Mouse (Mus musculus): ENCODE measurements around the gene Cnga4.
"Not testable (repeated sequence)": the region's sequence is repeated elsewhere in the genome, so short reads cannot be mapped to it uniquely, and the experiment has no call there.

Gene Cnga4

DNA sequence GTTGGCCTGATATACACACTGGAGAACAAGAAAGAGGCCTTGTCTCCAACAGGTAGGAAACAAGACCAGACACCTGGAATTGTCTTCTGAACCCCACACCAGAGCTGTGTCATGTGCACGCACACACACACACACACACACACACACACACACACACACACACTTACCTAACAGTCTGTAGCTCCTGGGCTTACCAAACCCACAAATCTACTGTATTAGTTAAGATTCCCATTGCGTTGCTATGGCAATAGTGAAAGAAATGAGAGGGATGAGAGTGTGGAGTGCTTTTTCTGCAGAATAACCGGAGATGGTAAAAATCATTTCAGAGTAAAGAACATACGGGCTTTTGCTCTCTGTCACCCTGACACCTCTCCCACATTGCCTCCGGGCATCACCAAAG lies 13.7 kb downstream of the Cnga4 start:
- no peak for DNase-seq

GRCm38 (mm10) chr7:105420903-105421302 lies 16.5 kb downstream of the Cnga4 start:
- no peak for DNase-seq

GRCm38 (mm10) chr7:105424368-105424767 lies 20.0 kb downstream of the Cnga4 start:
- DNase-seq: no peak

GRCm38 (mm10) chr7:105425424-105426043 lies 21.2 kb downstream of the Cnga4 start, which contains the start of gene Cckbr:
Gene Cckbr (plus strand): TSS chr7:105425731.
- no peak for DNase-seq

DNA sequence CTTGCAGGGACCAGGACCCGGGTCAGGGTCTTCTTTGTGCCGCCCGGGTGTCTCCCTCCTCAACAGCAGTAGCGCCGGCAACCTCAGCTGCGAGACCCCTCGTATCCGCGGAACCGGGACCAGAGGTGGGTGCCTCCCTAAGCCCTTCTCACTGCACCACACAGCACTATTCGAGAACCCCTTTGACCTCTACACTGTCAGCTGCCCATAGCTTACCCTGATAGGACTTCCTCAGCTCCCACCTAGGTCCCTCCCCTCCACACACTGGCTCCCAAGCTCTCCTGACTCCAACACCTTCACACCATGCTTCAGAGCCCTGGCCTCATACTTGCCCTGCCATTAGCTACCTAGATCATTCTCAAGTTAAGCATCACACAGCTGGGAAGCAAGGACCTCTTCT lies 21.7 kb downstream of the Cnga4 start:
- DNase-seq: no peak

DNA sequence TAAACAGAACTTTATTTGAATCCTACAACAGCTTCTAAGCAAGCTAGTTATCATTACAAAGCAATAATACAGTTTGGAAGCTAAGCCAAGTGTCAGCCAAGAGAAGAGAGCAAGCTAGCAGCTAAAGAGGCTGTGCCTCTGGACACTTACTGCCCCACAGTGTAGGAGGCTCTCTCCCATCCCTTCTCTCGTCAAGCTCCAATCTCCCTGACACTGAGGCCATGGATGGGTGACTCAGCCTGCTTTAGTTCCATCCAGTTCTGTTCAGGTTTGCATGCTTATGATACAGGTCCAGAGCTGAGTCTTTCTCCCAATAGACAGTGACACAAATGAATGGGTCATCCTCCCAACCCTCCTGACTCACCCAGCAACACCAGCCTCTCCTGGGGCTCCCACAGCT lies 27.7 kb downstream of the Cnga4 start:
- DNase-seq: no peak

DNA sequence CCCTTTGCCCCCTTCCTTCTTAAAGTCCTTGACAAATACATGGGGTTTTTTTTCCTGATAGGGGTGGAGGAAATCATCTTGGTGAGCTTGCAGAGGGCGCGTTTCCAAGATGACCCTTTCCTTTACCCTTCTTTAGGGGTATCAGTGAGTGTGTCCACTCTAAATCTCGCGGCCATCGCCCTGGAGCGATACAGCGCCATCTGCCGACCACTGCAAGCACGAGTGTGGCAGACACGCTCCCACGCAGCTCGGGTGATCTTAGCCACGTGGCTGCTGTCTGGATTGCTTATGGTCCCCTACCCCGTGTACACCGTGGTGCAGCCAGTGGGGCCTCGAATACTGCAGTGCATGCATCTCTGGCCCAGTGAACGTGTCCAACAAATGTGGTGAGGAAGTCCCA lies 29.5 kb downstream of the Cnga4 start:
- no peak for DNase-seq

DNA sequence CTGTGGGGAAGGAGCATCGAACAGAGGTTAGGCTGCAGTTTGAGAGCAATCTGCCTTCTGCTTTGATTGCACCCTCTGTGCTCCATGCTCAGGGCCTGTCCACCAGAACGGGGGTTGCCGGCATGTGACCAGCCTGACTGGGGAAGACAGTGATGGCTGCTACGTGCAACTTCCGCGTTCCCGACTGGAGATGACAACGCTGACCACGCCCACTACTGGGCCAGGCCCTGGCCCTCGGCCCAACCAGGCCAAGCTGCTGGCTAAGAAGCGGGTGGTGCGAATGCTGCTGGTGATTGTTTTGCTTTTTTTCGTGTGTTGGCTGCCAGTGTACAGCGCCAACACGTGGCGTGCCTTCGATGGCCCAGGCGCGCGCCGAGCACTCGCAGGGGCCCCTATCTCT lies 30.4 kb downstream of the Cnga4 start:
- no peak for DNase-seq

GRCm38 (mm10) chr7:105437979-105438772 lies 33.8 kb downstream of the Cnga4 start:
- no peak for DNase-seq

GRCm38 (mm10) chr7:105441426-105441825 lies 37.1 kb downstream of the Cnga4 start:
- no peak for DNase-seq

GRCm38 (mm10) chr7:105445076-105445475 lies 40.7 kb downstream of the Cnga4 start:
- no peak for DNase-seq

GRCm38 (mm10) chr7:105453345-105453744 lies 49.0 kb downstream of the Cnga4 start:
- DNase-seq: not testable (repeated sequence)

Measured in lung, postnatal 14 days (tissue).